Mouse (Mus musculus): Measurements from ENCODE around the gene Rbm20.
"Not testable (repeated sequence)": the region's sequence is repeated elsewhere in the genome, so short reads cannot be mapped to it uniquely, and the experiment has no call there.

Rbm20 gene

DNA sequence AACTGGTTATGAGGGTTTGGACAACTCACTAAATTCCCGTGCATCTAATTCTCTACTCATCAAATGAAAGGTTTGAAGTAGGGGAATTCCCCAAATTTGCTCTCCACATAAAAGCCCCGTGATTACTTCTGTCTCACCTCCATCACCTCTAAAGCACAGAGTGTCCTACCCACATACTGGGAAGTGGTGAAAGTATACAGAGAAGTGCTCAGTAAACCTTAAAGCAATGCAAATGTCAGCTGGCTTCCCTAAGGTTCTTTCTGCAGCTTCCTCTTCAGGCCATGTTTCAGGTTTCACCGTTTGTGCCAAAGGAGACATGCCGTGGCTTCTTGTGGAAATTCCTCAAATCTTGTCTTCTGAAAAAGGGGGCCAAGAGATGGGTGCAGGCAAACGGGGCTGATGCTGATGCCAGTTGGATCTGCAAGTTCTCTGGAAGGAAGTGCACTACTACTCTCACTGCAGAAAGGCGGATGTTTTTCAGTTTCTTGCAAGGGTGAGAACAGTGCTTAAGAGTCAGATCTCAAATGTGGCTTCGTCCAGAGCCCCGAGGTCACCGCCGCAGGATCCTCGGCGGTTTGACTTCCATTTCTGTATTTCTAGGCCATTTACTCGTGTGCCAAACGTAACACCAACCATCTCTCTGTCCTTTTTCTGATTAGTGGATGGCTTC, 223.0 kb downstream of the Rbm20 start:
- DNase-seq (ENCODE audit: low read depth in 2 of 2, low spot score in 2 of 2), result peak; percentile 44 to 51

DNA sequence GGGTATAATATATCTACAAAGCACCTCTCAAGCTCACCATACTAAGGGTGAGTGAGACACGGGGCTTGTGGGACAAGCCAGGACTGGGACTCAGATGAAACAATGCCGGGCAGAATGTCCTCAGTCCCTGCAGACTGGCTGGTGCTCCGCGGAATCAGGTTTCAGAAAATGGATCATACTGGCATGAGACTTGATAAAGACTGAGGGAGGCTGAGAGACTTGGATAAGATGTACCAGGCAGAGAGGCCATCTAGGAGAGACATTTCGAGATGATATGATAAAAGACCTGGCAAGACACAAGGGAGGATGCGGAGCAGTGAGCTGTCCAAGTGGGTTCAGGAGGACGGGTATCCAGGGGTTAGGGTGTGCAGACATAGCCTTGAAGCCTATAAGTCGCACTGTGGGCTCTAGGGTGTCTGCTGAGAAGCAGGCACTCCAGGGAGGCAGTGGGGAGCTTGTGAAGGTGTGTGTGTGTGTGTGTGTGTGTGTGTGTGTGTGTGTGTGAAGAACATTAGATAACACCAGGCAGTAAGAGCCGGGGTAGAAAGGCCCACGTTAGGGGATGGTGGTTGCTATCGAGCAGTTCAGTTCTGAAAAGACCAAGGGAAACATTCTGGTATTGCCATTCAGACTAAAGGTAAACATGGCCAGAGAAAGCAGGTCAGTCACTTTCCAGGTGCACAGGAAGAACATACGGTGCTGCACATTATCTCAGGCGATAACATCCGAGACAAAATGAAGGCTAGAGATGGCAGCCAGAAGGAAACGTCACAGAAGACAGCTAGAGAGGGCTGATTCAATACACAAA, 225.0 kb downstream of the Rbm20 start:
- no peak for DNase-seq (ENCODE audit: low read depth in 2 of 2, low spot score in 2 of 2)

DNA sequence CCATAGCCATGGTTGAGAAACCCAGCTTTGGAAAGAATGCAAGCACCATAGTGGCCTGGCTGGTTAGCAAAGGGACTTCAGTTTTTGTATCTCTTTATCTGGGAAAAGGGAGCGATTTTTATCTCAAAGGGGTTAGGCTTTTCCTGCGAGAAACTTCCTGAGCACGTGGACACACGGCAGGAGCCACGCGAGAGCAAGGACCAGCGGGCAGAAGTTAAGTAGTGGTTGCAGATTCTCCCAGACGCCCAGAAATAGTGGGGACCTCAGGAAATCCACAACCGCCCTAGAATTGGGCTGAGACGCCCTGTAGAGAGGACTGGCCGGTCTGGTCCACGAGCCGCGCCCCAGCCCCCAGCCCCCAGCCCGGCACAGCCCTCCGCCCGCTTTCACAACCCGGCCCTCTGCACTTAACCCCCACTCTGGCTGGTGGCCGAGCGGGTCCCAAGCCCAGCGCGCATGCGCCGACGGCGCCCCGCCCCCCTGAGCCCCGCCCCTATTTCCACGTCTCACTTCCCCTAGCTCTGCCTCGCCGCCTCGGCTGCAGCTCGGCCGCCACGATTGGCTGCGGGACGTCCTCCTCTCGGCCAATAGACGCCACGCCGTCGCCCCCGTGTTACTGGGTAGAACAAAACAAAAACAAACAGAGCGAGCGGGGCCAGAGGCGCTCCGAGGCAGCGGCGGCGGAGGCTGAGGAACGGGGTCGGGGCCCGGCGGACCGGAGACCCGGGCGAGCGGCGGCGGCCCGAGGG, 225.8 kb downstream of the Rbm20 start:
- peak; percentile 91 to 94 for DNase-seq (ENCODE audit: low read depth in 2 of 2, low spot score in 2 of 2)

DNA sequence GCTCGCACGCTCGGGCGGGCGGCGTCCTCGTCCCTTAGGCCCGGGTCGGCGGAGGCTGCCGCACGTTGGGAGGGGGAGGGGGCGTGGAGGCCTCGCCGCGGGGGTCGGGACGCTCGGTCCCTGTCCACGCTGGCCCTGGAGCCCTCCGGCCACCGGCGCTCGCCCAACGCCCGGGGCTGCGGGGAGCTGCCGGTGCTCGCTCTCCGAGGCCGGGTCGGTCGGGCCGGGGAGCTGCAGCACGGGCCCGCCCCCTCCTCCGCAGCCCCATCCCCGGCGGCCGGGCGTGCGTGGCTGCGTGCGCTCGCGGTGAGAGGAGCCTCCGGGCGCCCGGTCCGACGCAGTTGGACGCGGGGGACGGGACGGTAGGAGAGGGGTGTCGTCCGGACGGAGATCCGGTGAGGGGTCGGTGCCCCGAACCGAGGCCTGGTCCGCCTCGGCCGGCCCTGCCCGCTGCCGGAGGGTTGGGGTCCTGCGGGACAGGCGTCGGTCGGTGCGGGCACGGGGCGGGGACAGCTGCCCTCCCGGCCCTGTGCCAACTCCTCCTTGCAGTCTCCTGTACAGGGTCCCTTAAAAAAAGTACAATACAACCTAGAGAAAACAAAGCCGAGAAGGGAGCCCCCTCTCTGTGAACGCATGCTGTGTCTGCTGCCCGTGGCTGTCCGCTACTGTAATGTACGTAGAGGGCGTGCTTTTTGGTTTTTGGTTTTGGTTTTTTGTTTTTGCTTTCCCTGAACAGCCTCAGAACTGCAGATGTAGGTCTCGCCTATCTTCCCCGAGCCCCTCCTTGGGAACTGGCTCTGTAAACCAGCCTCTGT, 226.6 kb downstream of the Rbm20 start:
- DNase-seq (ENCODE audit: low read depth in 2 of 2, low spot score in 2 of 2), result peak; percentile 71 to 81

DNA sequence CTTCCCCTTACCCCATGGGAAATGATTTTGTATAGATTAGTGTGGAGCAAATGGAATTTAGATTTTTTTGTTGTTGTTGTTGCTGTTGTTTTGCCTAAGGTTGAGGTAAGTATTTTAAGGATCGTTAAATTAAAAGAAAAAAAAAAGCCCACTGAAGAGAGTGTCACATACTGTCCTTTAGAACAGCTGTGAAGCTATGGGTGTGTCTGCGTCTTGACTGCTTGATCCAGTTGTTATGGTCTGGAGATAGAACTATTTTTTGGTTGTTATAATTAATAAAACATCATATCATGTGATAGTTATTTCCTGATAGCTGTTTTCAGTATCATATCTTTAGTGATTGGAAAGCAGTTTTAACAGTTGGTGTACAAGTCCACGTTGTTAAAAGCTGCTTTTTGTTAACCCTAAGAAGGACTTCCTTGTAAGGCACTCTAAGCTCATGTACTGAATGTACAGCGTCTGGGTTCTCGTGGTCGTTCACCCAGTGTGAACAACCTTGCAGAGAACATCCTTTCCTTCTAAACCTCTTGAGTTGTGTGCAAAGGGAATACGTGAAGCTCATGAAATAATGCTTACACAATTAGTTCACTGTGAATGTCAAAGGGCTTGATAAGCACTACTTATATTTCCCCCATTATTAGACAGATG, 227.9 kb downstream of the Rbm20 start:
- DNase-seq (ENCODE audit: low read depth in 2 of 2, low spot score in 2 of 2), result no peak

DNA sequence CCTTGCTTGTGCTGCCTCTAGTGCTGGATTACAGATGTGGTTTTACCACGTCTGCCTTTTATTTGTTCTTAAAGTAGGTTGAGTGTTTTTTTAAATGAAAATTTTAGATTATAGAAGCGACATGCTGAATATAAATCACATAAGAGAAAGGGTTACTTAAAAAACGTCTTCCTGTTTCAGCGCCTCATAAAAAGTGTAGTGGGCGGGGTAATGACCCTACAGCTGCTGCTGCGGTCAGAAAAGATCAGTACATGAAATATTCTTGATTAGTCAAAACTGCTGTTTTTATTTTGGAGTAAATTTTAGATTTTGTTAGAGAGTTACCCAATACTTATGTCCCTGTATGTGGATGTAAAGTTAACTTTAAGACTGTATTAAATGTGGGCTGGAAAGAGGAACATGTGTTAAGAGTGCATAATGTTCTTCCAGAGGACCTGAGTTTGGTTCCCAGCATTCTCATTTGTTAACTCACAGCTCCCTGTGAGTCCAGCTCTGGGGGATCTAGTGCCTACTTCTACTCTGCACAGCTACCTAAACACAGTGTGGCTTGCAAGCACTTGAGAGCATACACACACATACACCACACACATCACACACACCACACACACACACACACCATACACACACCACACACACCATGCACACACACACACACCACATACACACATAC, 229.1 kb downstream of the Rbm20 start:
- DNase-seq (ENCODE audit: low read depth in 2 of 2, low spot score in 2 of 2), result peak in 1 of 2 experiments; percentile 32

DNA sequence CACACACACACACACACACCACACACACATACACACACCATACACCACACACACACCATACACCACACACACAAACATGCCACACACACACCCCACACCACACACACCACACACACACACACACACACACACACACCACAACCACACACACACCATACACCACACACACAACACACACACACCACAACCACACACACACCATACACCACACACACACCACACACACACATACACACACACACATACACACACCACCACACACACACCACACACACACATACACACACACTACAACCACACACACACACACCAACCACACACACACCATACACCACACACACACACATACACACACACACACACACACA, 229.6 kb downstream of the Rbm20 start:
- DNase-seq (ENCODE audit: low read depth in 2 of 2, low spot score in 2 of 2), result not testable (repeated sequence)

DNA sequence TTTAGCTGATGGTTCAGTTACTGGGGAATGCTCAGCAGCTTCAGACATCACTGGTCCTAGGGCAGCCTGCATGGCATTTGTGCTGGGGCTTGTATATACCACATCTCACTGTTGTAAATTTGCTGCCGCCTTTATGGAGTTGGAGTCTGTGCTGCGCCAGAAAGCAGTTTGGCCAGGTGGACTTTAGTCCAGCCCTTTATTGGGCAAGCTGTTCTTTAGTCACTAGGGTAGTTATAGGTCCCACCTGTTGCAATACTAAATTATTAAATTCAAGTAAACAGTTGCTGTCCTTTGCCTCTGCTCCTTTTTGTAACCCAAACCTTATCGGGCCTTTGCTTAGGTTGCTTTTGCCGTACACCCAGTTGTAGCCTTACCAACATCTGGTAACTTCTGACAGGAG, 237.8 kb downstream of the Rbm20 start:
- no peak for DNase-seq (ENCODE audit: low read depth in 2 of 2, low spot score in 2 of 2)

All from CD8-positive naive resting alpha-beta T cell, adult 2 months (primary cell).